Mouse (Mus musculus): ENCODE data around the gene Mettl26. TPM values are rescaled to one million over a fixed set of nuclear protein-coding genes. Genes with fewer than 3 reads are reported as not detected.

Mettl26 gene
- polyA plus RNA-seq, 1 experiment from 2014 or later, result 60.1 TPM

GRCm38 (mm10) chr17:25918037-25918750 lies 43.3 kb downstream of the Mettl26 start:
- Histone ChIP-seq H3K36me3 (ENCODE audit: control insufficient read depth, insufficient read depth, low read length) (no peaks in the 10 kb centered on the region), H3K4me1 (ENCODE audit: control insufficient read depth, insufficient read depth, low read length) (peaks cover 12% of the 10 kb centered on the region), H3K4me3 (ENCODE audit: low read depth, low read length) (peak overlapping the region; percentile 85), H3K27me3 (ENCODE audit: control insufficient read depth, insufficient read depth, low read length) (no peaks in the 10 kb centered on the region), H3K9ac (ENCODE audit: low read length) (peak overlapping the region; percentile 79), H3K27ac (ENCODE audit: low read depth, low read length) (no peak overlapping the region), H3K9me3 (ENCODE audit: control insufficient read depth, low read length) (no peaks in the 10 kb centered on the region), H3K4me2 (peak overlapping the region; percentile 97)
- ATAC-seq (ENCODE audit: low FRiP score) (no peak), DNase-seq (ENCODE audit: low spot score, missing footprints) (no peak)
- whole genome bisulfite sequencing, result 82% methylated on average over 9 of the region's 9 CpGs

- DNase-seq (ENCODE audit: low spot score, missing footprints) (no peak), ATAC-seq (ENCODE audit: low FRiP score) (peak; percentile 4; the same call in 1 of the 2 replicates)
- H3K4me3 ChIP-seq (ENCODE audit: low read depth, low read length), result peak within 1 kb of the TSS; percentile 85
- H3K27me3 ChIP-seq (ENCODE audit: control insufficient read depth, insufficient read depth, low read length), result no peaks in the 10 kb centered on the region
- no peaks in the 10 kb centered on the region for H3K36me3 ChIP-seq (ENCODE audit: control insufficient read depth, insufficient read depth, low read length)
- WGBS, result under 1% methylated on average over 76 of the region's 78 CpGs
- H3K4me1 ChIP-seq (ENCODE audit: control insufficient read depth, insufficient read depth, low read length), result peaks cover 12% of the 10 kb centered on the region
- H3K4me2 ChIP-seq, result peak within 1 kb of the TSS; percentile 97
- peak within 1 kb of the TSS; percentile 79 for H3K9ac ChIP-seq (ENCODE audit: low read length)
- H3K9me3 ChIP-seq (ENCODE audit: control insufficient read depth, low read length), result no peaks in the 10 kb centered on the region
- peak within 1 kb of the TSS; percentile 81 for H3K27ac ChIP-seq (ENCODE audit: low read depth, low read length)
These were observed 44.4 kb downstream of the Mettl26 start, which contains the start of gene Rab40c for GRCm38 (mm10) chr17:25919144-25919785. Gene Rab40c, minus strand, starts transcription at chr17:25919727.

GRCm38 (mm10) chr17:25919786-25920642 lies 45.1 kb downstream of the Mettl26 start:
- WGBS, result under 1% methylated on average over 40 of the region's 40 CpGs
- peak overlapping the region; percentile 56 for H3K4me2 ChIP-seq
- peak overlapping the region; percentile 81 for H3K27ac ChIP-seq (ENCODE audit: low read depth, low read length)
- peaks cover 12% of the 10 kb centered on the region for H3K4me1 ChIP-seq (ENCODE audit: control insufficient read depth, insufficient read depth, low read length)
- DNase-seq (ENCODE audit: low spot score, missing footprints) (peak; percentile 99), ATAC-seq (ENCODE audit: low FRiP score) (peak; percentile 98)
- no peaks in the 10 kb centered on the region for H3K27me3 ChIP-seq (ENCODE audit: control insufficient read depth, insufficient read depth, low read length)
- peak overlapping the region; percentile 62 for H3K9ac ChIP-seq (ENCODE audit: low read length)
- no peaks in the 10 kb centered on the region for H3K36me3 ChIP-seq (ENCODE audit: control insufficient read depth, insufficient read depth, low read length)
- peak overlapping the region; percentile 85 for H3K4me3 ChIP-seq (ENCODE audit: low read depth, low read length)
- H3K9me3 ChIP-seq (ENCODE audit: control insufficient read depth, low read length), result no peaks in the 10 kb centered on the region

GRCm38 (mm10) chr17:25922120-25922519 lies 47.2 kb downstream of the Mettl26 start:
- WGBS, result 85% methylated on average over 5 of the region's 5 CpGs
- no peaks in the 10 kb centered on the region for H3K9me3 ChIP-seq (ENCODE audit: control insufficient read depth, low read length)
- H3K4me2 ChIP-seq, result no peak overlapping the region
- no peak overlapping the region for H3K27ac ChIP-seq (ENCODE audit: low read depth, low read length)
- no peaks in the 10 kb centered on the region for H3K27me3 ChIP-seq (ENCODE audit: control insufficient read depth, insufficient read depth, low read length)
- H3K4me3 ChIP-seq (ENCODE audit: low read depth, low read length), result no peak overlapping the region
- H3K4me1 ChIP-seq (ENCODE audit: control insufficient read depth, insufficient read depth, low read length), result peaks cover 12% of the 10 kb centered on the region
- peaks cover 3% of the 10 kb centered on the region; the same call in 1 of the 2 replicates for H3K36me3 ChIP-seq (ENCODE audit: control insufficient read depth, insufficient read depth, low read length)
- no peak overlapping the region for H3K9ac ChIP-seq (ENCODE audit: low read length)
- DNase-seq (ENCODE audit: low spot score, missing footprints), result no peak
- no peak for ATAC-seq (ENCODE audit: low FRiP score)

- Histone ChIP-seq H3K4me3 (ENCODE audit: low read depth, low read length) (no peak overlapping the region), H3K4me2 (no peak overlapping the region), H3K4me1 (ENCODE audit: control insufficient read depth, insufficient read depth, low read length) (no peaks in the 10 kb centered on the region), H3K9me3 (ENCODE audit: control insufficient read depth, low read length) (no peaks in the 10 kb centered on the region), H3K9ac (ENCODE audit: low read length) (no peak overlapping the region), H3K27ac (ENCODE audit: low read depth, low read length) (no peak overlapping the region), H3K27me3 (ENCODE audit: control insufficient read depth, insufficient read depth, low read length) (no peaks in the 10 kb centered on the region), H3K36me3 (ENCODE audit: control insufficient read depth, insufficient read depth, low read length) (peaks cover 15% of the 10 kb centered on the region)
- ATAC-seq (ENCODE audit: low FRiP score) (no peak), DNase-seq (ENCODE audit: low spot score, missing footprints) (no peak)
- 69% methylated on average over 2 of the region's 2 CpGs for WGBS
These were observed 50.5 kb downstream of the Mettl26 start for GRCm38 (mm10) chr17:25925348-25925747.

Small RNA genes within 50 kb of the gene (microRNA-seq; reads per million reads assigned to microRNA genes)
- gene Mir3082, result 0.57 reads per million

Other genes with a start within 250 kb of the Mettl26 start
- 0.77 and 1.3 TPM in 2 replicates for gene Gng13, start 157.9 kb upstream of the Mettl26 start, polyA plus RNA-seq (2014; fragmentation: Nextera tagmentation; extraction: Ambion mirVana)
- 15.0 and 17.3 TPM in 2 replicates for gene Chtf18, start 147.7 kb upstream of the Mettl26 start, polyA plus RNA-seq (2014; fragmentation: Nextera tagmentation; extraction: Ambion mirVana)
- 16.0 and 19.8 TPM in 2 replicates for gene Rpusd1, start 147.4 kb upstream of the Mettl26 start, polyA plus RNA-seq (2014; fragmentation: Nextera tagmentation; extraction: Ambion mirVana)
- gene Mslnl, start 139.0 kb upstream of the Mettl26 start, polyA plus RNA-seq (2014; fragmentation: Nextera tagmentation; extraction: Ambion mirVana), result not detected in 2 replicates
- gene Msln, start 120.7 kb upstream of the Mettl26 start, polyA plus RNA-seq (2014; fragmentation: Nextera tagmentation; extraction: Ambion mirVana), result not detected in 2 replicates
- gene Narfl, start 101.3 kb upstream of the Mettl26 start, polyA plus RNA-seq (2014; fragmentation: Nextera tagmentation; extraction: Ambion mirVana), result 22.2 and 23.4 TPM in 2 replicates
- 76.4 and 77.1 TPM in 2 replicates for gene Haghl, start 89.4 kb upstream of the Mettl26 start, polyA plus RNA-seq (2014; fragmentation: Nextera tagmentation; extraction: Ambion mirVana)
- 0.11 and 0.34 TPM in 2 replicates for gene Ccdc78, start 88.5 kb upstream of the Mettl26 start, polyA plus RNA-seq (2014; fragmentation: Nextera tagmentation; extraction: Ambion mirVana)
- gene Fam173a, start 82.2 kb upstream of the Mettl26 start, polyA plus RNA-seq (2014; fragmentation: Nextera tagmentation; extraction: Ambion mirVana), result 69.1 and 71.4 TPM in 2 replicates
- not detected in 2 replicates for gene AC134908.4, start 79.4 kb upstream of the Mettl26 start, polyA plus RNA-seq (2014; fragmentation: Nextera tagmentation; extraction: Ambion mirVana)
- 21.3 and 32.1 TPM in 2 replicates for gene Metrn, start 77.9 kb upstream of the Mettl26 start, polyA plus RNA-seq (2014; fragmentation: Nextera tagmentation; extraction: Ambion mirVana)
- 11.2 and 12.0 TPM in 2 replicates for gene Fbxl16, start 66.0 kb upstream of the Mettl26 start, polyA plus RNA-seq (2014; fragmentation: Nextera tagmentation; extraction: Ambion mirVana)
- gene Wdr24, start 51.4 kb upstream of the Mettl26 start, polyA plus RNA-seq (2014; fragmentation: Nextera tagmentation; extraction: Ambion mirVana), result 23.7 and 27.4 TPM in 2 replicates
- 50.3 and 54.1 TPM in 2 replicates for gene Jmjd8, start 46.2 kb upstream of the Mettl26 start, polyA plus RNA-seq (2014; fragmentation: Nextera tagmentation; extraction: Ambion mirVana)
- gene Stub1, start 41.7 kb upstream of the Mettl26 start, polyA plus RNA-seq (2014; fragmentation: Nextera tagmentation; extraction: Ambion mirVana), result 280 and 296 TPM in 2 replicates
- gene Rhbdl1, start 37.8 kb upstream of the Mettl26 start, polyA plus RNA-seq (2014; fragmentation: Nextera tagmentation; extraction: Ambion mirVana), result 2.3 and 3.2 TPM in 2 replicates
- 0.63 and 1.2 TPM in 2 replicates for gene Gm20683, start 33.3 kb upstream of the Mettl26 start, polyA plus RNA-seq (2014; fragmentation: Nextera tagmentation; extraction: Ambion mirVana)
- gene Rhot2, start 30.2 kb upstream of the Mettl26 start, polyA plus RNA-seq (2014; fragmentation: Nextera tagmentation; extraction: Ambion mirVana), result 7.0 and 8.7 TPM in 2 replicates
- 15.7 and 17.8 TPM in 2 replicates for gene Wdr90, start 13.6 kb upstream of the Mettl26 start, polyA plus RNA-seq (2014; fragmentation: Nextera tagmentation; extraction: Ambion mirVana)
- 6.1 and 7.0 TPM in 2 replicates for gene Mcrip2, start 6.3 kb upstream of the Mettl26 start, polyA plus RNA-seq (2014; fragmentation: Nextera tagmentation; extraction: Ambion mirVana)
- gene Wfikkn1, start 5.8 kb downstream of the Mettl26 start, polyA plus RNA-seq (2014; fragmentation: Nextera tagmentation; extraction: Ambion mirVana), result 0.91 and 1.1 TPM in 2 replicates
- 15.0 and 15.9 TPM in 2 replicates for gene Rab40c, start 44.7 kb downstream of the Mettl26 start, polyA plus RNA-seq (2014; fragmentation: Nextera tagmentation; extraction: Ambion mirVana)
- 47.2 and 50.9 TPM in 2 replicates for gene Pigq, start 69.9 kb downstream of the Mettl26 start, polyA plus RNA-seq (2014; fragmentation: Nextera tagmentation; extraction: Ambion mirVana)
- gene Nhlrc4, start 69.9 kb downstream of the Mettl26 start, polyA plus RNA-seq (2014; fragmentation: Nextera tagmentation; extraction: Ambion mirVana), result 0.37 TPM in 1 of 2 replicates, not detected in the other
- gene A930017K11Rik, start 77.5 kb downstream of the Mettl26 start, polyA plus RNA-seq (2014; fragmentation: Nextera tagmentation; extraction: Ambion mirVana), result not detected in 2 replicates
- 19.0 and 21.5 TPM in 2 replicates for gene Capn15, start 110.7 kb downstream of the Mettl26 start, polyA plus RNA-seq (2014; fragmentation: Nextera tagmentation; extraction: Ambion mirVana)
- 18.1 and 18.2 TPM in 2 replicates for gene Rab11fip3, start 194.5 kb downstream of the Mettl26 start, polyA plus RNA-seq (2014; fragmentation: Nextera tagmentation; extraction: Ambion mirVana)
- 17.0 and 18.1 TPM in 2 replicates for gene Decr2, start 215.3 kb downstream of the Mettl26 start, polyA plus RNA-seq (2014; fragmentation: Nextera tagmentation; extraction: Ambion mirVana)
- 51.5 and 57.7 TPM in 2 replicates for gene Nme4, start 220.5 kb downstream of the Mettl26 start, polyA plus RNA-seq (2014; fragmentation: Nextera tagmentation; extraction: Ambion mirVana)
- gene Tmem8, start 238.2 kb downstream of the Mettl26 start, polyA plus RNA-seq (2014; fragmentation: Nextera tagmentation; extraction: Ambion mirVana), result 1.1 and 1.3 TPM in 2 replicates
- gene Mrpl28, start 248.4 kb downstream of the Mettl26 start, polyA plus RNA-seq (2014; fragmentation: Nextera tagmentation; extraction: Ambion mirVana), result 256 and 275 TPM in 2 replicates